Mouse (Mus musculus) kidney, adult 2 months (tissue): ENCODE measurements at regions not wholly inside any gene's neighbourhood (a gene's known extent, or its start where the extent isn't known, plus 50 kb on each side); places are given as distances from the start of the nearest gene placed in this dataset.

Source experiments
- DNase-seq: peaks from one replicate; pipeline ENCODE4 v3.0.0; 2021
- H3K27ac ChIP-seq: fragments of 200-500 bp; 2 replicates; pipeline ENCODE4 v1.5.1; 2012; ENCODE audit warnings: low read depth, low read length, control low read depth, inconsistent platforms; ENCODE audit not compliant: insufficient read depth
- H3K27me3 ChIP-seq: fragments of 200-500 bp; replicated peaks from 2 replicates; pipeline ENCODE4 v1.6.1; 2012; ENCODE audit warnings: mild to moderate bottlenecking, moderate library complexity, low read length, inconsistent platforms; ENCODE audit not compliant: control insufficient read depth, insufficient read depth
- H3K36me3 ChIP-seq: fragments of 200-500 bp; 2 replicates; pipeline ENCODE4 v1.6.1; 2012; ENCODE audit warnings: mild to moderate bottlenecking, moderate library complexity, low read length, inconsistent platforms; ENCODE audit not compliant: control insufficient read depth, insufficient read depth
- H3K4me1 ChIP-seq: fragments of 200-500 bp; 2 replicates; pipeline ENCODE4 v1.6.1; 2011; ENCODE audit warnings: low read length; ENCODE audit not compliant: control insufficient read depth, insufficient read depth
- H3K4me3 ChIP-seq: fragments of 200-500 bp; 2 replicates; pipeline ENCODE4 v1.5.1; 2011; ENCODE audit warnings: mild to moderate bottlenecking, low read depth, low read length, control low read depth; ENCODE audit not compliant: insufficient read depth
- CTCF ChIP-seq: fragments of 200-500 bp; conservative IDR thresholded peaks from 2 replicates; pipeline ENCODE4 v1.5.1; 2011; ENCODE audit warnings: low read depth, mild to moderate bottlenecking, control low read depth, low read length, moderate library complexity, mixed read lengths; ENCODE audit not compliant: insufficient read depth, insufficient read length
- POLR2A ChIP-seq: fragments of 200-500 bp; IDR thresholded peaks from one replicate; pipeline ENCODE4 v1.6.1; 2011; ENCODE audit warnings: low read depth, low read length, control low read depth
- WGBS: fragments of 180-500 bp; shearing (Covaris S2); methylation state at CpG from one replicate; pipeline ENCODE4 v1.1.7; 2018; 5-methylcytosine and 5-hydroxymethylcytosine counted together

GRCm38 (mm10) chr15:25486158-25486557 is 72.6 kb upstream of the Basp1 start:
- Histone ChIP-seq H3K27me3 (no peaks in the 10 kb centered on the region), H3K4me3 (no peak overlapping the region), H3K36me3 (no peaks in the 10 kb centered on the region), H3K4me1 (no peaks in the 10 kb centered on the region), H3K27ac (no peak overlapping the region)
- TF ChIP-seq CTCF (peak; percentile 25; the same call in 1 of the 2 replicates), POLR2A (no peak)
- 84% methylated on average over 7 of the region's 7 CpGs for WGBS
- DNase-seq: peak; percentile 34

GRCm38 (mm10) chr15:25489804-25490203 is 76.2 kb upstream of the Basp1 start:
- TF ChIP-seq CTCF: no peak
- no peak for TF ChIP-seq POLR2A
- Histone ChIP-seq H3K36me3 (no peaks in the 10 kb centered on the region), H3K27me3 (no peaks in the 10 kb centered on the region), H3K4me3 (no peak overlapping the region), H3K27ac (no peak overlapping the region), H3K4me1 (no peaks in the 10 kb centered on the region)
- 64% methylated on average over 6 of the region's 6 CpGs for WGBS
- DNase-seq: no peak

DNA sequence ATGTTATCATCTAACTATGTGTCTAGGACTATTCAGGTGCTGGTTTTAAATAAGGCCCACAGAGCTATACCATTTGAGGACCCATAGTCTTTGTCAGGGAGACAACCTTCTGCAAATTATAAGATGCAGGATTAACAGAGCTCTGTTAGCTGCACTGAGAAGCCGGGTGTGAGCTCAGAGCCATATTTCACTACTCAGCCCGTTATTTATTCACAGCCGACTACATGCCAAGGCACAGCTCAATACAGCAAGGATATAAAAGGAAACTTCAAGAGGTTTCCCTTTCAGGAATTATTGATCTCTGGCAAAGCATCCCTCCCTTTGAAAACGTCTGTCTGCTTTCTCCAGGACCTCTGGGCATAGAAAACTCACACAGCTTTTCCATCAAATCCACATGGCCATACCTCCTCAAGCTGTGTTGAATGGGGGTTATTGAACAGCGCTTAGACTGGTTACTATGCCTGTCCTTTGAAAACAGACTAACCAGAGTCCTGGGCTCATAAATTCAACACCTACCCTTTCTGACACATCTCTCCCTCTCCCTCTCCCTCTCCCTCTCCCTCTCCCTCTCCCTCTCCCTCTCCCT is 78.7 kb upstream of the Basp1 start:
- H3K36me3 ChIP-seq: no peaks in the 10 kb centered on the region
- no peak overlapping the region for H3K4me3 ChIP-seq
- no peak overlapping the region for H3K27ac ChIP-seq
- WGBS: 42% methylated on average over 5 of the region's 5 CpGs
- no peaks in the 10 kb centered on the region for H3K27me3 ChIP-seq
- TF ChIP-seq POLR2A (no peak), CTCF (no peak)
- DNase-seq: no peak
- no peaks in the 10 kb centered on the region for H3K4me1 ChIP-seq

GRCm38 (mm10) chr15:25494687-25495299 is 81.2 kb upstream of the Basp1 start:
- 88% methylated on average over 8 of the region's 8 CpGs for WGBS
- Histone ChIP-seq H3K4me3 (no peak overlapping the region), H3K27ac (no peak overlapping the region), H3K36me3 (no peaks in the 10 kb centered on the region), H3K4me1 (no peaks in the 10 kb centered on the region), H3K27me3 (no peaks in the 10 kb centered on the region; the same call in 1 of the 2 replicates)
- TF ChIP-seq CTCF (no peak), POLR2A (no peak)
- DNase-seq: no peak

DNA sequence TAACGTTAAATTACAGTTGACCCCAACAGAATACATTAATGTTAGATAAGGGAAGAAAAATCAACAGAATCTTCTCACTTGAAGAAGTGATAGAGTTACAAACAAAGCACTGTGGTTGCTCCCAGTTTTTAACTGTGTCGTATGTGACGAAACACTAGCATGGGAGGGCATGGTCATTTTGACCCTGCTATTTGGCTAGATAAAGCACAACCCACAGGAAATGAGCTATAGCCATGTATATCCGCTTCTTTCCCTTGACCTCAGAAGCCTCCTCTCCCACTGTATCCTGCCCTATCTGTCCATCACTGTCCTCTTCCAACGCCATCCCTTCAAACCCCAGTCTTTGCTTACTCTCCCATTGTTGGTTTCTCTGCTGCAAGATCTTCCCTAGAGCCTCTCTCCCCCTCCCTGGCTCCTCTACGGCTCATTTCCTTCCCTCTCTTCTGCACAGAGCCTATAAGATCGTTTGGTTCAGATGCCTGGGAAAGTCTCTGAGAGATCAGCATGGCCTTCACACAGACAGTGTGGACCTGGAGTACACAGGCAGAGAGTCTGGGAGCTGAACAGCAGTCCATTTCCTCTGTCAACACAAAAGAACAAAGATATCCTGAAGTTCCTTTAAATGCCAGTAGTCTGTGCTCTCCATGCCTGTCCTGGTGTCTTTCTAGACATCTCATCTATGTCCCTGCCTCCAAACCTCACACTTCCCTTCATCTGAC is 82.5 kb upstream of the Basp1 start:
- Histone ChIP-seq H3K4me3 (no peak overlapping the region), H3K27me3 (no peaks in the 10 kb centered on the region; the same call in 1 of the 2 replicates), H3K27ac (no peak overlapping the region), H3K36me3 (no peaks in the 10 kb centered on the region), H3K4me1 (no peaks in the 10 kb centered on the region)
- 43% methylated on average over 7 of the region's 7 CpGs for WGBS
- DNase-seq: no peak
- no peak for TF ChIP-seq POLR2A
- TF ChIP-seq CTCF: no peak

GRCm38 (mm10) chr15:25497743-25498142 is 84.2 kb upstream of the Basp1 start:
- 94% methylated on average over 1 of the region's 1 CpGs for WGBS
- Histone ChIP-seq H3K27ac (no peak overlapping the region), H3K4me1 (no peaks in the 10 kb centered on the region), H3K27me3 (no peaks in the 10 kb centered on the region; the same call in 1 of the 2 replicates), H3K36me3 (no peaks in the 10 kb centered on the region), H3K4me3 (no peak overlapping the region)
- no peak for DNase-seq
- TF ChIP-seq CTCF (no peak), POLR2A (no peak)

GRCm38 (mm10) chr15:25498422-25498821 is 84.9 kb upstream of the Basp1 start:
- Histone ChIP-seq H3K27ac (no peak overlapping the region), H3K4me3 (no peak overlapping the region), H3K27me3 (no peaks in the 10 kb centered on the region; the same call in 1 of the 2 replicates), H3K36me3 (no peaks in the 10 kb centered on the region), H3K4me1 (no peaks in the 10 kb centered on the region)
- peak; percentile 21 for DNase-seq
- 60% methylated on average over 2 of the region's 2 CpGs for WGBS
- no peak for TF ChIP-seq POLR2A
- no peak for TF ChIP-seq CTCF
